Mouse (Mus musculus): ENCODE measurements at regions not wholly inside any gene's neighbourhood (a gene's known extent, or its start where the extent isn't known, plus 50 kb on each side); places are given as distances from the start of the nearest gene placed in this dataset.

- TF ChIP-seq CTCF (IDR thresholded peaks at IDR 0.05; ENCODE audit: low read depth, low read length): peak; percentile 18
- no peak for TF ChIP-seq POLR2A (IDR thresholded peaks at IDR 0.05; ENCODE audit: insufficient read depth, low read length)
Observed at GRCm38 (mm10) chr3:78618900-78619299, 667.4 kb downstream of the Rapgef2 start.

Measured in ES-Bruce4 (cell line).